Mouse (Mus musculus) right cerebral cortex, postnatal 14 days (tissue): ENCODE data around the gene Fam19a2.

Experiments
- DNase-seq: peaks from one replicate; pipeline ENCODE4 v3.0.0; 2022

The Fam19a2 gene

GRCm38 (mm10) chr10:123395429-123395828 is 131.6 kb downstream of the Fam19a2 start:
- DNase-seq, result no peak

GRCm38 (mm10) chr10:123398136-123398535 is 134.3 kb downstream of the Fam19a2 start:
- no peak for DNase-seq

- DNase-seq, result no peak
Measured at GRCm38 (mm10) chr10:123401188-123401587, 137.4 kb downstream of the Fam19a2 start.

- DNase-seq, result no peak
Measured at GRCm38 (mm10) chr10:123402460-123402859, 138.7 kb downstream of the Fam19a2 start.

- DNase-seq, result no peak
Measured at GRCm38 (mm10) chr10:123414953-123415352, 151.2 kb downstream of the Fam19a2 start.

GRCm38 (mm10) chr10:123416024-123416423 is 152.2 kb downstream of the Fam19a2 start:
- DNase-seq, result no peak

GRCm38 (mm10) chr10:123418616-123419173 is 154.9 kb downstream of the Fam19a2 start:
- DNase-seq, result no peak

GRCm38 (mm10) chr10:123420249-123420648 is 156.5 kb downstream of the Fam19a2 start:
- no peak for DNase-seq

- DNase-seq, result no peak
Measured at GRCm38 (mm10) chr10:123424482-123424881, 160.7 kb downstream of the Fam19a2 start.

GRCm38 (mm10) chr10:123426527-123427363 is 162.9 kb downstream of the Fam19a2 start:
- DNase-seq, result no peak

GRCm38 (mm10) chr10:123431569-123431968 is 167.8 kb downstream of the Fam19a2 start:
- DNase-seq, result no peak

- no peak for DNase-seq
Measured at GRCm38 (mm10) chr10:123437576-123437975, 173.8 kb downstream of the Fam19a2 start.

GRCm38 (mm10) chr10:123456800-123457199 is 193.0 kb downstream of the Fam19a2 start:
- DNase-seq, result no peak

- no peak for DNase-seq
Measured at GRCm38 (mm10) chr10:123460466-123460865, 196.7 kb downstream of the Fam19a2 start.

- DNase-seq, result no peak
Measured at GRCm38 (mm10) chr10:123462305-123462704, 198.5 kb downstream of the Fam19a2 start.

GRCm38 (mm10) chr10:123514749-123515148 is 251.0 kb downstream of the Fam19a2 start:
- no peak for DNase-seq

- no peak for DNase-seq
Measured at GRCm38 (mm10) chr10:123520613-123521012, 256.8 kb downstream of the Fam19a2 start.

GRCm38 (mm10) chr10:123521203-123521602 is 257.4 kb downstream of the Fam19a2 start:
- no peak for DNase-seq

- DNase-seq, result no peak
Measured at GRCm38 (mm10) chr10:123525424-123525823, 261.6 kb downstream of the Fam19a2 start.

- no peak for DNase-seq
Measured at GRCm38 (mm10) chr10:123526059-123526458, 262.3 kb downstream of the Fam19a2 start.

- no peak for DNase-seq
Measured at GRCm38 (mm10) chr10:123536143-123536542, 272.3 kb downstream of the Fam19a2 start.

GRCm38 (mm10) chr10:123548391-123548790 is 284.6 kb downstream of the Fam19a2 start:
- no peak for DNase-seq

- DNase-seq, result no peak
Measured at GRCm38 (mm10) chr10:123567677-123568076, 303.9 kb downstream of the Fam19a2 start.

- DNase-seq, result no peak
Measured at GRCm38 (mm10) chr10:123570616-123571188, 306.9 kb downstream of the Fam19a2 start.
